In genomic region chr13:56134631-56135181, GRCm38 (mm10) we compare ENCODE assay signal across 8 mouse cellular contexts. TPM values are rescaled to one million over a fixed set of nuclear protein-coding genes. Genes with fewer than 3 reads are reported as not detected.
DNase-seq lines count a peak whose midpoint lies in the region; ATAC-seq and TF ChIP-seq lines count a peak whose summit lies in the region.

No protein-coding gene starts in this region.

- WGBS in forebrain, embryonic 11.5 days = under 1% methylated on average over 50 of the region's 50 CpGs
- under 1% methylated on average over 42 of the region's 50 CpGs for WGBS in intestine, postnatal 0 days
- under 1% methylated on average over 45 of the region's 50 CpGs for WGBS in macrophage (ENCODE audit: missing documents)

- peak; percentile 31 for ATAC-seq in forebrain, embryonic 11.5 days (replicated peaks; ENCODE audit: low FRiP score)
- ATAC-seq in intestine, postnatal 0 days = peak; percentile 51

- peak overlapping the region; percentile 71 for H3K27ac ChIP-seq in forebrain, embryonic 11.5 days (ENCODE audit: low read depth, low read length)
- peak overlapping the region; percentile 78 for H3K27ac ChIP-seq in intestine, postnatal 0 days (ENCODE audit: low read depth, low read length)
- H3K27ac ChIP-seq in macrophage = peak overlapping the region; percentile 24; the same call in 1 of the 2 replicates

- H3K79me2 ChIP-seq in macrophage (ENCODE audit: inconsistent target) = peaks cover 49% of the 10 kb centered on the region

- DNase-seq in ovary, postnatal 36 days (ENCODE audit: low spot score) = peak; percentile 45
- no peak for DNase-seq in ovary, adult 18-20 months (ENCODE audit: low spot score)
- DNase-seq in adrenal gland, postnatal 25 days = peak; percentile 46
- DNase-seq in forebrain, embryonic 11.5 days (ENCODE audit: low spot score) = peak; percentile 77
- peak; percentile 30 to 37 for DNase-seq in spleen, postnatal 36 days (ENCODE audit: low spot score in 2 of 2)
- no peak for DNase-seq in frontal cortex, postnatal 36 days (ENCODE audit: low spot score in 2 of 2)

- no peaks in the 10 kb centered on the region; the same call in 1 of the 2 replicates for H3K36me3 ChIP-seq in forebrain, embryonic 11.5 days (ENCODE audit: control insufficient read depth, insufficient read depth, low read length)
- no peaks in the 10 kb centered on the region for H3K36me3 ChIP-seq in intestine, postnatal 0 days (ENCODE audit: control insufficient read depth, insufficient read depth)
- no peaks in the 10 kb centered on the region for H3K36me3 ChIP-seq in macrophage (ENCODE audit: inconsistent target)

- H3K4me1 ChIP-seq in forebrain, embryonic 11.5 days (replicated peaks; ENCODE audit: control insufficient read depth, insufficient read depth, low read length) = no peaks in the 10 kb centered on the region; the same call in none of the 2 replicates
- 0 out of 2 replicates have a peak, but pooled peaks cover 3% of the 10 kb centered on the region for H3K4me1 ChIP-seq in intestine, postnatal 0 days (replicated peaks; ENCODE audit: control insufficient read depth, insufficient read depth, low read length)

- H3K4me3 ChIP-seq in forebrain, embryonic 11.5 days (ENCODE audit: low read depth, low read length) = peak overlapping the region; percentile 97
- peak overlapping the region; percentile 68 for H3K4me3 ChIP-seq in intestine, postnatal 0 days (ENCODE audit: low read depth, low read length)
- H3K4me3 ChIP-seq in macrophage (ENCODE audit: inconsistent target) = peak overlapping the region; percentile 52

- H3K27me3 ChIP-seq in forebrain, embryonic 11.5 days (ENCODE audit: control insufficient read depth, insufficient read depth, low read length) = no peaks in the 10 kb centered on the region
- no peaks in the 10 kb centered on the region for H3K27me3 ChIP-seq in intestine, postnatal 0 days (replicated peaks; ENCODE audit: control insufficient read depth, insufficient read depth, low read length)

- H3K9me3 ChIP-seq in forebrain, embryonic 11.5 days (ENCODE audit: control insufficient read depth, low read length) = no peaks in the 10 kb centered on the region
- H3K9me3 ChIP-seq in intestine, postnatal 0 days (ENCODE audit: control insufficient read depth) = no peaks in the 10 kb centered on the region

- TF ChIP-seq CTCF in intestine, postnatal 0 days (IDR thresholded peaks at IDR 0.05; ENCODE audit: low read depth) = no peak

- peak overlapping the region; percentile 90 for H3K4me2 ChIP-seq in forebrain, embryonic 11.5 days (ENCODE audit: low read depth, low read length, severe bottlenecking)
- H3K4me2 ChIP-seq in intestine, postnatal 0 days (replicated peaks; ENCODE audit: low read depth) = peak overlapping the region; percentile 88

- peak overlapping the region; percentile 99 for H3K9ac ChIP-seq in forebrain, embryonic 11.5 days (ENCODE audit: low read length)
- peak overlapping the region; percentile 90 for H3K9ac ChIP-seq in intestine, postnatal 0 days (ENCODE audit: low read depth, low read length)

RNA-seq across cellular contexts. Expression of gene H2afy, which starts 1.5 kb away (rescaled TPM):
- total RNA-seq in adrenal gland, postnatal 25 days (2021) = 128 and 133 TPM in 2 replicates
- 685 and 702 TPM in 2 replicates for polyA plus RNA-seq in forebrain, embryonic 11.5 days (2014; fragmentation: Nextera tagmentation; extraction: Ambion mirVana)
- polyA plus RNA-seq in intestine, postnatal 0 days (2015; fragmentation: Nextera tagmentation; extraction: Ambion mirVana) = 132 and 138 TPM in 2 replicates
- 100 to 1,000 TPM; 256 to 801 (median 305) TPM for total RNA-seq in macrophage (2018; cell fraction: chromatin; rRNA removed)
- total RNA-seq in macrophage (2018; cell fraction: cytosol; rRNA removed) = 100 to 1,000 TPM in 25 of 26 experiments, 10 to 100 TPM in 1; 96.6 to 142 (median 118) TPM
- 100 to 1,000 TPM; 122 to 541 (median 233) TPM for total RNA-seq in macrophage (2018; cell fraction: nucleus; rRNA removed)
- 96.3 to 139 TPM (median 138 TPM) in 3 replicates for polyA plus RNA-seq in macrophage (2018)

RNA-seq across cellular contexts. Expression of gene Tifab, which starts 44.0 kb away (rescaled TPM):
- total RNA-seq in adrenal gland, postnatal 25 days (2021) = 1.1 and 1.5 TPM in 2 replicates
- 0.11 and 0.13 TPM in 2 replicates for polyA plus RNA-seq in forebrain, embryonic 11.5 days (2014; fragmentation: Nextera tagmentation; extraction: Ambion mirVana)
- polyA plus RNA-seq in intestine, postnatal 0 days (2015; fragmentation: Nextera tagmentation; extraction: Ambion mirVana) = 3.3 and 3.4 TPM in 2 replicates
- total RNA-seq in macrophage (2018; cell fraction: chromatin; rRNA removed) = 10 to 100 TPM in 13 of 26 experiments, 1 to 10 TPM in 12, under 1 TPM in 1; 0.87 to 66.4 (median 10.8) TPM
- 10 to 100 TPM in 25 of 26 experiments, 1 to 10 TPM in 1; 6.9 to 68.5 (median 45.6) TPM for total RNA-seq in macrophage (2018; cell fraction: cytosol; rRNA removed)
- 10 to 100 TPM in 20 of 26 experiments, 1 to 10 TPM in 6; 5.7 to 83.4 (median 17.4) TPM for total RNA-seq in macrophage (2018; cell fraction: nucleus; rRNA removed)
- 17.5 to 60.8 TPM (median 44.2 TPM) in 3 replicates for polyA plus RNA-seq in macrophage (2018)

Comparison
In these comparisons a context has a peak if more than half of its experiments do, and no peak if none do; other contexts are left out.
1. DNase-seq: peak in ovary, postnatal 36 days (single experiment), adrenal gland, postnatal 25 days (single experiment), forebrain, embryonic 11.5 days (single experiment) and spleen, postnatal 36 days (2 of 2); none in ovary, adult 18-20 months (single experiment) and frontal cortex, postnatal 36 days (0 of 2).
2. H3K27ac ChIP-seq: peak in every context shown above with its lines; median percentile 78 in intestine, postnatal 0 days; 71 in forebrain, embryonic 11.5 days; 24 in macrophage.
3. Peak in every context shown above with its lines, with median percentiles within 50 percentile points of each other: H3K4me3 ChIP-seq.